Mouse (Mus musculus) thymus, adult 2 months (tissue): ENCODE measurements around the gene H1f0. TPM values are rescaled to one million over a fixed set of nuclear protein-coding genes. Genes with fewer than 3 reads are reported as not detected.
A peak's percentile ranks its signal among the peaks of the same experiment; 100 is the strongest.

ENCODE experiments used
- DNase-seq: peaks from one replicate; pipeline ENCODE4 v3.0.0; 2021
- H3K27ac ChIP-seq: fragments of 200-500 bp; 2 replicates; pipeline ENCODE4 v1.5.1; 2012; ENCODE audit warnings: low read length, control low read depth; ENCODE audit not compliant: control insufficient read depth, insufficient read depth
- H3K27me3 ChIP-seq: fragments of 200-500 bp; 2 replicates; pipeline ENCODE4 v1.6.1; 2012; ENCODE audit warnings: mild to moderate bottlenecking, low read length, moderate library complexity, mixed read lengths; ENCODE audit not compliant: control insufficient read depth, insufficient read depth
- H3K36me3 ChIP-seq: fragments of 200-500 bp; 2 replicates; pipeline ENCODE4 v1.6.1; 2012; ENCODE audit warnings: mild to moderate bottlenecking, low read length, moderate library complexity; ENCODE audit not compliant: control insufficient read depth, insufficient read depth
- H3K4me1 ChIP-seq: fragments of 200-500 bp; replicated peaks from 2 replicates; pipeline ENCODE4 v1.6.1; 2012; ENCODE audit warnings: low read length; ENCODE audit not compliant: control insufficient read depth, insufficient read depth
- H3K4me3 ChIP-seq: fragments of 200-500 bp; 2 replicates; pipeline ENCODE4 v1.5.1; 2012; ENCODE audit warnings: mild to moderate bottlenecking, low read length, control low read depth, moderate library complexity; ENCODE audit not compliant: control insufficient read depth, insufficient read depth
- CTCF ChIP-seq: fragments of 200-500 bp; IDR thresholded peaks from 2 replicates; pipeline ENCODE4 v1.5.1; 2012; ENCODE audit warnings: mild to moderate bottlenecking, control low read depth, low read length, moderate library complexity, borderline replicate concordance; ENCODE audit not compliant: control insufficient read depth, poor library complexity, insufficient read depth; ENCODE audit errors: extremely low read depth
- POLR2A ChIP-seq: fragments of 200-500 bp; IDR thresholded peaks from 2 replicates; pipeline ENCODE4 v1.6.1; 2012; ENCODE audit warnings: mild to moderate bottlenecking, low read length, control low read depth, moderate library complexity; ENCODE audit not compliant: control insufficient read depth, poor library complexity, insufficient read depth; ENCODE audit errors: extremely low read depth
- WGBS: fragments of 180-500 bp; shearing (Covaris S2); methylation state at CpG from one replicate; pipeline ENCODE4 v1.1.7; 2018; 5-methylcytosine and 5-hydroxymethylcytosine counted together
- polyA plus RNA-seq: library from polyadenylated mRNA; depleted of rRNA; stranded (reverse); fragments of >200 nt; gene quantifications from 2 replicates; pipeline ENCODE4 v1.2.3, GENCODE M21; 2012; rRNA removed

The H1f0 gene
- polyA plus RNA-seq, 1 experiment: 35.7 TPM

GRCm38 (mm10) chr15:79075658-79076365 is 47.6 kb downstream of the H1f0 start:
- Histone ChIP-seq H3K4me3 (peak overlapping the region; percentile 98), H3K36me3 (peaks cover 36% of the 10 kb centered on the region), H3K27me3 (no peaks in the 10 kb centered on the region), H3K4me1 (peaks cover 13% of the 10 kb centered on the region), H3K27ac (no peak overlapping the region)
- 28% methylated on average over 15 of the region's 15 CpGs for WGBS
- no peak for TF ChIP-seq POLR2A
- no peak for TF ChIP-seq CTCF
- no peak for DNase-seq

GRCm38 (mm10) chr15:79079567-79079966 is 51.3 kb downstream of the H1f0 start:
- no peak overlapping the region for H3K27ac ChIP-seq
- TF ChIP-seq CTCF (no peak), POLR2A (no peak)
- H3K36me3 ChIP-seq: peaks cover 70% of the 10 kb centered on the region
- no peaks in the 10 kb centered on the region for H3K27me3 ChIP-seq
- DNase-seq: no peak
- 97% methylated on average over 7 of the region's 7 CpGs for WGBS
- H3K4me1 ChIP-seq: peaks cover 10% of the 10 kb centered on the region
- no peak overlapping the region for H3K4me3 ChIP-seq

Other genes starting within 250 kb of the H1f0 start
- 12.6 and 13.0 TPM in 2 replicates for gene Card10, start 225.4 kb upstream of the H1f0 start, polyA plus RNA-seq
- gene Cdc42ep1, start 185.8 kb upstream of the H1f0 start, polyA plus RNA-seq: 8.1 and 12.5 TPM in 2 replicates
- gene Lgals2, start 172.9 kb upstream of the H1f0 start, polyA plus RNA-seq: 2.9 and 4.8 TPM in 2 replicates
- 137 and 155 TPM in 2 replicates for gene Gga1, start 151.3 kb upstream of the H1f0 start, polyA plus RNA-seq
- gene Gm49510, start 128.8 kb upstream of the H1f0 start, polyA plus RNA-seq: 0.08 and 0.14 TPM in 2 replicates
- gene Sh3bp1, start 128.7 kb upstream of the H1f0 start, polyA plus RNA-seq: 371 and 412 TPM in 2 replicates
- 72.0 and 94.8 TPM in 2 replicates for gene Pdxp, start 114.5 kb upstream of the H1f0 start, polyA plus RNA-seq
- 359 and 428 TPM in 2 replicates for gene Lgals1, start 101.7 kb upstream of the H1f0 start, polyA plus RNA-seq
- gene Nol12, start 93.5 kb upstream of the H1f0 start, polyA plus RNA-seq: 26.8 and 27.9 TPM in 2 replicates
- 52.2 and 70.7 TPM in 2 replicates for gene Triobp, start 80.7 kb upstream of the H1f0 start, polyA plus RNA-seq
- 0.71 and 1.6 TPM in 2 replicates for gene Galr3, start 13.4 kb downstream of the H1f0 start, polyA plus RNA-seq
- gene Ankrd54, start 34.4 kb downstream of the H1f0 start, polyA plus RNA-seq: 171 and 181 TPM in 2 replicates
- gene Eif3l, start 46.7 kb downstream of the H1f0 start, polyA plus RNA-seq: 205 and 212 TPM in 2 replicates
- 46.1 and 47.3 TPM in 2 replicates for gene Micall1, start 80.4 kb downstream of the H1f0 start, polyA plus RNA-seq
- 37.3 and 38.0 TPM in 2 replicates for gene Polr2f, start 112.6 kb downstream of the H1f0 start, polyA plus RNA-seq
- 1.3 and 1.8 TPM in 2 replicates for gene 1700088E04Rik, start 112.8 kb downstream of the H1f0 start, polyA plus RNA-seq
- 0.87 and 0.88 TPM in 2 replicates for gene Sox10, start 136.8 kb downstream of the H1f0 start, polyA plus RNA-seq
- 27.1 and 27.7 TPM in 2 replicates for gene Pick1, start 200.7 kb downstream of the H1f0 start, polyA plus RNA-seq
- 0.11 and 0.24 TPM in 2 replicates for gene Gm49486, start 200.9 kb downstream of the H1f0 start, polyA plus RNA-seq
- gene Slc16a8, start 226.3 kb downstream of the H1f0 start, polyA plus RNA-seq: 0.15 TPM in 1 of 2 replicates, not detected in the other